Mouse (Mus musculus): ENCODE results near the gene Tm4sf5. TPM values are rescaled to one million over a fixed set of nuclear protein-coding genes. Genes with fewer than 3 reads are reported as not detected.

Tm4sf5 gene
- total and polyA plus RNA-seq, 3 experiments = 5.5 to 24.5 (median 11.7) TPM

DNA sequence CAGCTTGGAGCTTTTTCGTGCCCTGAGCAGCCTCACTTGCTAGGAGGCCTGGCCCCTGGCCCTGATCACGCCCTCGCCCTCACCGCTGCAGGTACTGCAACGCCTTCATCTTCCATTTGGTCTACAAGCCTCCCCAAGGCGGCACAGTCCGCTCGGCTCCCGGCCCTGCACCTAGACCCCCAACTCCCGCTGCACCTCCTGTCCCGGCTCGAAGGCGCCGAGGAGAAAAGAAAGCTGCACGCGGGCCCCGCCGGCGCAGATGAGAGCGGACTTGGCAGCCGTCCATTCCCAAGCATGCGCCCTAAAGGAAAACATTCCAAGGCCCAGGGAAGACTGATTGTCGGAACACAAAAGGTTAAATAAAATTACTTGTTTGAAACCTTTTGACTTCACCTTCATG lies 39.2 kb upstream of the Tm4sf5 start:
- Histone ChIP-seq H3K4me1 (ENCODE audit: control insufficient read depth in 1 of 2, insufficient read depth in 2 of 2) (peaks cover 0 to 9% of the 10 kb centered on the region in 2 experiments; a peak in 1 of 4 replicates), H3K9me3 (replicated peaks; ENCODE audit: low read length) (peaks cover 3% of the 10 kb centered on the region), H3K4me2 (ENCODE audit: insufficient read depth, low read depth, poor library complexity, severe bottlenecking) (no peak overlapping the region), H3K27me3 (replicated peaks) (no peaks in the 10 kb centered on the region), H3K27ac (ENCODE audit: insufficient read depth, low read depth) (no peak overlapping the region), H3K4me3 (replicated peaks in 1 of 3; ENCODE audit: low read depth in 2 of 3, low read length in 2 of 3, poor library complexity in 1 of 3) (no peak overlapping the region), H3K36me3 (replicated peaks in 1 of 2; ENCODE audit: control insufficient read depth in 1 of 2, insufficient read depth in 1 of 2, low read length in 1 of 2) (no peaks in the 10 kb centered on the region), H3K79me2 (replicated peaks; ENCODE audit: control insufficient read depth, extremely low read depth, insufficient read depth, poor library complexity, severe bottlenecking) (no peaks in the 10 kb centered on the region), H3K9ac (ENCODE audit: insufficient read depth, low read depth) (no peak overlapping the region)
- in situ Hi-C loops (cut with MboI; ENCODE audit: low pct_ligation_motif_present, low pct_unique_long_range_greater_than_20kb, low sequenced_read_pairs) (no loop called here), dilution Hi-C loops (cut with MboI; ENCODE audit: extremely low pct_ligation_motif_present, extremely low pct_unique_long_range_greater_than_20kb, low sequenced_read_pairs) (no loop called here)
- DNase-seq (ENCODE audit: extremely low read depth) = no peak
- no peak for TF ChIP-seq MAFK (IDR thresholded peaks at IDR 0.05; ENCODE audit: insufficient replicate concordance, low read length)
- no peak for TF ChIP-seq EP300 (IDR thresholded peaks at IDR 0.05; ENCODE audit: low read length)
- no peak for TF ChIP-seq NRF1 (IDR thresholded peaks at IDR 0.05; ENCODE audit: low read depth, low read length)
- no peak for TF ChIP-seq E2F4 (IDR thresholded peaks at IDR 0.05; ENCODE audit: insufficient replicate concordance, low read depth, low read length)
- TF ChIP-seq KAT2A (IDR thresholded peaks at IDR 0.05; ENCODE audit: insufficient replicate concordance, low read length) = no peak
- no peak for TF ChIP-seq MAZ (IDR thresholded peaks at IDR 0.05; ENCODE audit: low read depth, low read length)
- no peak for TF ChIP-seq BHLHE40 (IDR thresholded peaks at IDR 0.05; ENCODE audit: low read depth, low read length)
- no peak for TF ChIP-seq USF2 (conservative IDR thresholded peaks at IDR 0.05; ENCODE audit: low read depth, low read length)
- no peak for TF ChIP-seq JUN (IDR thresholded peaks at IDR 0.05; ENCODE audit: insufficient read depth, low read depth, low read length)
- TF ChIP-seq MYC (IDR thresholded peaks at IDR 0.05; ENCODE audit: low read depth, low read length) = no peak
- no peak for TF ChIP-seq GABPA (IDR thresholded peaks at IDR 0.05; ENCODE audit: insufficient replicate concordance, low read depth, low read length)
- TF ChIP-seq ZC3H11A (IDR thresholded peaks at IDR 0.05; ENCODE audit: low read depth, low read length) = no peak
- no peak for TF ChIP-seq POLR2AphosphoS2 (IDR thresholded peaks at IDR 0.05; ENCODE audit: low read depth, low read length)
- TF ChIP-seq SMC3 (IDR thresholded peaks at IDR 0.05; ENCODE audit: low read depth, low read length) = no peak
- TF ChIP-seq CHD1 (IDR thresholded peaks at IDR 0.05; ENCODE audit: low read depth, low read length) = no peak
- no peak for TF ChIP-seq POLR2A (IDR thresholded peaks at IDR 0.05; ENCODE audit: low read depth, low read length)
- TF ChIP-seq ZMIZ1 (IDR thresholded peaks at IDR 0.05; ENCODE audit: low read depth, low read length) = no peak
- no peak for TF ChIP-seq NELFE (IDR thresholded peaks at IDR 0.05; ENCODE audit: low read depth, low read length)

DNA sequence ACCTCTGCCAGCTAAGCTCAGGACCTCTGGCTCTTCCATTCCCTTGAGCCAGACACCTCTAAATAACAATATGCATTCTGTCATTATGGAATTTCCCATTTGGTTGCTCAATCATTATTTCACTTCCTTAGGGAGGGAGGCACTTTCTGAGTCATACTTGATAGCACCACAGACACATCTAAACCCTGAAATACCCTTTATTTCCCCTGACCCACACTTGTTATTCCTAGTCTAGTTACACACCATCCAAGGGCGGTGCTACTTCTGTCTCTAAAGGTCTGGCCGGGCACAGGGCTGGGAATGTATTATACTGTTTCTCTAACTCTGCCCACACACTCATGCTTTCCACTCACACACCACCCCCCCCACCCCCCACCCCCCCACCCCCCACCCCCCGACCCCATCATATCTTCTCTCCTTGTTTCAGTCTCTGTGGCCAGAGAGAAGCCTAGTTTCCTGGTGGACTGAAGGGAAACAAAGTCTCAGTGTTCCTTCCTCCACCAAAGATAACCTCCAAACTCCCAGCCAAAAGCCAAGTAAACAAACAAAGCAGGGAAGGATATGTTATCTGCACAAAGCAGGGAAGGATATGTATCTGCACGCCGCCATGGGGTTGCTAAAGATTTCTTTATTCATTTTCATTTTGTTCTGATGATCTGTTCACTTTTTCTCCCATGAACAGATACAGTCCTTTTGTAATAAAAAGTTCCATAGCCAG lies 37.0 kb upstream of the Tm4sf5 start:
- dilution Hi-C loops (cut with MboI; ENCODE audit: extremely low pct_ligation_motif_present, extremely low pct_unique_long_range_greater_than_20kb, low sequenced_read_pairs) (no loop called here), in situ Hi-C loops (cut with MboI; ENCODE audit: low pct_ligation_motif_present, low pct_unique_long_range_greater_than_20kb, low sequenced_read_pairs) (no loop called here)
- no peak for DNase-seq (ENCODE audit: extremely low read depth)
- H3K4me2 ChIP-seq (ENCODE audit: insufficient read depth, low read depth, poor library complexity, severe bottlenecking) = no peak overlapping the region
- H3K4me1 ChIP-seq (ENCODE audit: control insufficient read depth in 1 of 2, insufficient read depth in 2 of 2) = peaks cover 0 to 13% of the 10 kb centered on the region in 2 experiments; a peak in 1 of 4 replicates
- TF ChIP-seq RCOR1 (conservative IDR thresholded peaks at IDR 0.05; ENCODE audit: low read depth, low read length) (no peak), IRF4 (IDR thresholded peaks at IDR 0.05; ENCODE audit: low read depth, low read length) (no peak), RAD21 (IDR thresholded peaks at IDR 0.05; ENCODE audit: low read depth, low read length) (no peak)
- H3K27ac ChIP-seq (ENCODE audit: insufficient read depth, low read depth) = no peak overlapping the region
- no peak overlapping the region for H3K9ac ChIP-seq (ENCODE audit: insufficient read depth, low read depth)
- H3K79me2 ChIP-seq (replicated peaks; ENCODE audit: control insufficient read depth, extremely low read depth, insufficient read depth, poor library complexity, severe bottlenecking) = no peaks in the 10 kb centered on the region
- no peaks in the 10 kb centered on the region for H3K36me3 ChIP-seq (replicated peaks in 1 of 2; ENCODE audit: control insufficient read depth in 1 of 2, insufficient read depth in 1 of 2, low read length in 1 of 2)
- no peak overlapping the region for H3K4me3 ChIP-seq (replicated peaks in 1 of 3; ENCODE audit: low read depth in 2 of 3, low read length in 2 of 3, poor library complexity in 1 of 3)
- no peaks in the 10 kb centered on the region for H3K27me3 ChIP-seq (replicated peaks)
- no peaks in the 10 kb centered on the region for H3K9me3 ChIP-seq (replicated peaks; ENCODE audit: low read length)
